8 mouse cellular contexts compared by ENCODE assay signal in genomic region chr6:51171761-51172160, GRCm38 (mm10).
A peak's percentile ranks its signal among the peaks of the same experiment; 100 is the strongest.
DNase-seq lines count a peak whose midpoint lies in the region; ATAC-seq and TF ChIP-seq lines count a peak whose summit lies in the region.

No protein-coding gene starts in this region.

- no peaks in the 10 kb centered on the region for H3K9me3 ChIP-seq in hindbrain, postnatal 0 days (ENCODE audit: low read length)
- H3K9me3 ChIP-seq in liver, embryonic 15.5 days (replicated peaks) = no peaks in the 10 kb centered on the region
- H3K9me3 ChIP-seq in neural tube, embryonic 15.5 days (replicated peaks) = no peaks in the 10 kb centered on the region

- peaks cover 35% of the 10 kb centered on the region for H3K27me3 ChIP-seq in hindbrain, postnatal 0 days (ENCODE audit: insufficient read depth, low read length)
- peaks cover 86% of the 10 kb centered on the region for H3K27me3 ChIP-seq in liver, embryonic 15.5 days
- H3K27me3 ChIP-seq in neural tube, embryonic 15.5 days (replicated peaks) = peaks cover 10% of the 10 kb centered on the region

- no peak for TF ChIP-seq CTCF in gastrocnemius, adult 2 months (IDR thresholded peaks at IDR 0.05)
- no peak for TF ChIP-seq CTCF in hindbrain, postnatal 0 days (IDR thresholded peaks at IDR 0.05; ENCODE audit: low read depth)

- H3K4me3 ChIP-seq in gastrocnemius, adult 2 months = peak overlapping the region; percentile 75
- no peak overlapping the region for H3K4me3 ChIP-seq in hindbrain, postnatal 0 days (ENCODE audit: low read length)
- peak overlapping the region; percentile 20 for H3K4me3 ChIP-seq in liver, embryonic 15.5 days (replicated peaks)
- H3K4me3 ChIP-seq in neural tube, embryonic 15.5 days (replicated peaks) = peak overlapping the region; percentile 8; the same call in 1 of the 2 replicates

- no peaks in the 10 kb centered on the region for H3K36me3 ChIP-seq in hindbrain, postnatal 0 days (ENCODE audit: insufficient read depth, low read length)
- H3K36me3 ChIP-seq in liver, embryonic 15.5 days (replicated peaks) = no peaks in the 10 kb centered on the region
- H3K36me3 ChIP-seq in neural tube, embryonic 15.5 days = no peaks in the 10 kb centered on the region

- peak; percentile 25 for DNase-seq in thymus, postnatal 25 days
- DNase-seq in thymus, adult 18-20 months = no peak
- DNase-seq in gastrocnemius, adult 2 months = peak; percentile 84
- DNase-seq in hindbrain, postnatal 0 days (ENCODE audit: low spot score) = peak; percentile 68
- DNase-seq in T-cell, adult 2 months (ENCODE audit: low spot score) = no peak
- DNase-seq in layer of hippocampus, postnatal 14 days (ENCODE audit: low spot score in 2 of 2) = no peak

- H3K27ac ChIP-seq in gastrocnemius, adult 2 months = peak overlapping the region; percentile 91
- H3K27ac ChIP-seq in hindbrain, postnatal 0 days = peak overlapping the region; percentile 42
- 0 out of 2 replicates have a peak overlapping the region, but pooled peaks have one; percentile 9 for H3K27ac ChIP-seq in liver, embryonic 15.5 days (replicated peaks)
- H3K27ac ChIP-seq in neural tube, embryonic 15.5 days (replicated peaks) = peak overlapping the region; percentile 73

- no peak overlapping the region for H3K9ac ChIP-seq in hindbrain, postnatal 0 days (replicated peaks; ENCODE audit: low read length)
- no peak overlapping the region for H3K9ac ChIP-seq in liver, embryonic 15.5 days
- no peak overlapping the region; the same call in 1 of the 2 replicates for H3K9ac ChIP-seq in neural tube, embryonic 15.5 days (replicated peaks)

- peak overlapping the region; percentile 51; the same call in 1 of the 2 replicates for H3K4me2 ChIP-seq in hindbrain, postnatal 0 days (ENCODE audit: low read depth, low read length)
- peak overlapping the region; percentile 64 for H3K4me2 ChIP-seq in liver, embryonic 15.5 days
- H3K4me2 ChIP-seq in neural tube, embryonic 15.5 days = peak overlapping the region; percentile 61

- WGBS in hindbrain, postnatal 0 days = 7% methylated on average over 22 of the region's 22 CpGs
- WGBS in liver, embryonic 15.5 days (ENCODE audit: insufficient replicate concordance) = 8% methylated on average over 22 of the region's 22 CpGs
- 5% methylated on average over 22 of the region's 22 CpGs for WGBS in neural tube, embryonic 15.5 days

- peaks cover 4% of the 10 kb centered on the region; the same call in 1 of the 2 replicates for H3K4me1 ChIP-seq in hindbrain, postnatal 0 days (ENCODE audit: insufficient read depth, low read length)
- H3K4me1 ChIP-seq in liver, embryonic 15.5 days (replicated peaks) = peaks cover 56% of the 10 kb centered on the region
- H3K4me1 ChIP-seq in neural tube, embryonic 15.5 days = peaks cover 45% of the 10 kb centered on the region

- no peak for ATAC-seq in hindbrain, postnatal 0 days
- no peak for ATAC-seq in liver, embryonic 15.5 days (ENCODE audit: insufficient read depth)
- no peak for ATAC-seq in neural tube, embryonic 15.5 days (ENCODE audit: low FRiP score)

- intact Hi-C loops in gastrocnemius, adult 2 months (cut with DNase I) = loop anchor here (1.0 to 5.0 kb wide), 3 partner anchors 1058 to 1909 kb away; partner anchors contain the start of genes Hoxa11 and Tra2a

Comparison
In these comparisons a context has a peak if more than half of its experiments do, and no peak if none do; other contexts are left out.
1. DNase-seq: peak in thymus, postnatal 25 days (single experiment), gastrocnemius, adult 2 months (single experiment) and hindbrain, postnatal 0 days (single experiment); none in thymus, adult 18-20 months (0 of 2), T-cell, adult 2 months (single experiment) and layer of hippocampus, postnatal 14 days (0 of 2).
2. H3K27ac ChIP-seq: peak in every context shown above with its lines; median percentile 91 in gastrocnemius, adult 2 months; 73 in neural tube, embryonic 15.5 days; 42 in hindbrain, postnatal 0 days; 9 in liver, embryonic 15.5 days.
3. Peak in every context shown above with its lines, with median percentiles within 50 percentile points of each other: H3K4me2 ChIP-seq.